Mouse (Mus musculus): ENCODE results near the gene Trim13. TPM values are rescaled to one million over a fixed set of nuclear protein-coding genes. Genes with fewer than 3 reads are reported as not detected.
A peak's percentile ranks its signal among the peaks of the same experiment; 100 is the strongest.
"Not testable (repeated sequence)": the region's sequence is repeated elsewhere in the genome, so short reads cannot be mapped to it uniquely, and the experiment has no call there.

Trim13 gene
- total RNA-seq (2014; fragmentation: Nextera tagmentation), result 4.2 and 9.4 TPM in 2 replicates
- total RNA-seq (2017), result 4.6 and 4.9 TPM in 2 replicates
- 0.10 and 0.18 TPM in 2 replicates for polyA plus RNA-seq (2012)

- DNase-seq (ENCODE audit: low spot score), result no peak
- H3K9me3 ChIP-seq (replicated peaks), result no peaks in the 10 kb centered on the region
- no peak for ATAC-seq (ENCODE audit: extremely low read depth, insufficient number of reproducible peaks, low FRiP score, poor library complexity, severe bottlenecking)
- TF ChIP-seq CTCF (IDR thresholded peaks at IDR 0.05; ENCODE audit: low read depth, low read length), result no peak
- no peak for TF ChIP-seq POLR2AphosphoS5 (IDR thresholded peaks at IDR 0.05; ENCODE audit: insufficient replicate concordance, low read depth, low read length)
- no peak for TF ChIP-seq GATA2 (IDR thresholded peaks at IDR 0.05; ENCODE audit: borderline replicate concordance, low read depth, low read length)
- no peak for TF ChIP-seq TAL1 (conservative IDR thresholded peaks at IDR 0.05; ENCODE audit: low read depth, low read length)
- no peak for TF ChIP-seq GATA1 (IDR thresholded peaks at IDR 0.05; ENCODE audit: borderline replicate concordance, low read length)
- H3K4me3 ChIP-seq (ENCODE audit: low read depth, low read length), result peak within 1 kb of the TSS; percentile 76; the same call in 1 of the 2 replicates
- H3K4me1 ChIP-seq (ENCODE audit: insufficient read depth, low read depth, low read length), result peaks cover 23% of the 10 kb centered on the region
- H3K27me3 ChIP-seq (ENCODE audit: insufficient read depth, low read length), result peaks cover 3% of the 10 kb centered on the region; the same call in 1 of the 2 replicates
- H3K36me3 ChIP-seq (replicated peaks), result peaks cover 12% of the 10 kb centered on the region
Measured at GRCm38 (mm10) chr14:61597968-61598367, at the start of gene Trim13. Gene Trim13, plus strand, starts transcription at chr14:61598247.

- ATAC-seq (ENCODE audit: extremely low read depth, insufficient number of reproducible peaks, low FRiP score, poor library complexity, severe bottlenecking), result no peak
- TF ChIP-seq GATA1 (IDR thresholded peaks at IDR 0.05; ENCODE audit: borderline replicate concordance, low read length), result no peak
- no peak for TF ChIP-seq CTCF (IDR thresholded peaks at IDR 0.05; ENCODE audit: low read depth, low read length)
- no peak for TF ChIP-seq TAL1 (conservative IDR thresholded peaks at IDR 0.05; ENCODE audit: low read depth, low read length)
- TF ChIP-seq POLR2AphosphoS5 (IDR thresholded peaks at IDR 0.05; ENCODE audit: insufficient replicate concordance, low read depth, low read length), result no peak
- no peak for TF ChIP-seq GATA2 (IDR thresholded peaks at IDR 0.05; ENCODE audit: borderline replicate concordance, low read depth, low read length)
- Histone ChIP-seq H3K27me3 (ENCODE audit: insufficient read depth, low read length) (no peaks in the 10 kb centered on the region), H3K4me3 (ENCODE audit: low read depth, low read length) (no peak overlapping the region), H3K36me3 (replicated peaks) (peaks cover 33% of the 10 kb centered on the region), H3K4me1 (ENCODE audit: insufficient read depth, low read depth, low read length) (no peaks in the 10 kb centered on the region; the same call in 1 of the 2 replicates), H3K9me3 (replicated peaks) (no peaks in the 10 kb centered on the region)
- no peak for DNase-seq (ENCODE audit: low spot score)
Measured at GRCm38 (mm10) chr14:61548614-61549013, 49.4 kb upstream of the Trim13 start.

- no peaks in the 10 kb centered on the region for H3K9me3 ChIP-seq (replicated peaks)
Measured at GRCm38 (mm10) chr14:61555931-61556288, 42.1 kb upstream of the Trim13 start.

GRCm38 (mm10) chr14:61556289-61557147 is 41.5 kb upstream of the Trim13 start, which contains the start of gene Spryd7:
Gene Spryd7, minus strand, starts transcription at chr14:61556886.
- no peaks in the 10 kb centered on the region for H3K9me3 ChIP-seq (replicated peaks)
- DNase-seq (ENCODE audit: low spot score), result peak; percentile 97
- no peak for TF ChIP-seq CTCF (IDR thresholded peaks at IDR 0.05; ENCODE audit: low read depth, low read length)
- TF ChIP-seq TAL1 (conservative IDR thresholded peaks at IDR 0.05; ENCODE audit: low read depth, low read length), result no peak
- no peak for TF ChIP-seq GATA1 (IDR thresholded peaks at IDR 0.05; ENCODE audit: borderline replicate concordance, low read length)
- H3K4me3 ChIP-seq (ENCODE audit: low read depth, low read length), result peak within 1 kb of the TSS; percentile 92
- ATAC-seq (ENCODE audit: extremely low read depth, insufficient number of reproducible peaks, low FRiP score, poor library complexity, severe bottlenecking), result peak; percentile 98
- H3K27me3 ChIP-seq (ENCODE audit: insufficient read depth, low read length), result peaks cover 13% of the 10 kb centered on the region
- H3K36me3 ChIP-seq (replicated peaks), result peaks cover 6% of the 10 kb centered on the region
- peaks cover 16% of the 10 kb centered on the region for H3K4me1 ChIP-seq (ENCODE audit: insufficient read depth, low read depth, low read length)

More at GRCm38 (mm10) chr14:61555931-61556288, 42.1 kb upstream of the Trim13 start:
- Histone ChIP-seq H3K4me1 (ENCODE audit: insufficient read depth, low read depth, low read length) (peaks cover 16% of the 10 kb centered on the region), H3K27me3 (ENCODE audit: insufficient read depth, low read length) (peaks cover 13% of the 10 kb centered on the region), H3K4me3 (ENCODE audit: low read depth, low read length) (peak overlapping the region; percentile 92), H3K36me3 (replicated peaks) (peaks cover 6% of the 10 kb centered on the region)
- TF ChIP-seq TAL1 (conservative IDR thresholded peaks at IDR 0.05; ENCODE audit: low read depth, low read length) (no peak), GATA1 (IDR thresholded peaks at IDR 0.05; ENCODE audit: borderline replicate concordance, low read length) (no peak), POLR2AphosphoS5 (IDR thresholded peaks at IDR 0.05; ENCODE audit: insufficient replicate concordance, low read depth, low read length) (no peak), GATA2 (IDR thresholded peaks at IDR 0.05; ENCODE audit: borderline replicate concordance, low read depth, low read length) (no peak), CTCF (IDR thresholded peaks at IDR 0.05; ENCODE audit: low read depth, low read length) (no peak)
- ATAC-seq (ENCODE audit: extremely low read depth, insufficient number of reproducible peaks, low FRiP score, poor library complexity, severe bottlenecking), result no peak
- DNase-seq (ENCODE audit: low spot score), result peak; percentile 46

- H3K4me3 ChIP-seq (ENCODE audit: low read depth, low read length), result no peak overlapping the region
- ATAC-seq (ENCODE audit: extremely low read depth, insufficient number of reproducible peaks, low FRiP score, poor library complexity, severe bottlenecking), result no peak
- H3K36me3 ChIP-seq (replicated peaks), result no peaks in the 10 kb centered on the region
- no peaks in the 10 kb centered on the region for H3K9me3 ChIP-seq (replicated peaks)
- TF ChIP-seq GATA1 (IDR thresholded peaks at IDR 0.05; ENCODE audit: borderline replicate concordance, low read length) (no peak), CTCF (IDR thresholded peaks at IDR 0.05; ENCODE audit: low read depth, low read length) (no peak), TAL1 (conservative IDR thresholded peaks at IDR 0.05; ENCODE audit: low read depth, low read length) (no peak), GATA2 (IDR thresholded peaks at IDR 0.05; ENCODE audit: borderline replicate concordance, low read depth, low read length) (no peak), POLR2AphosphoS5 (IDR thresholded peaks at IDR 0.05; ENCODE audit: insufficient replicate concordance, low read depth, low read length) (no peak)
- peaks cover 21% of the 10 kb centered on the region for H3K27me3 ChIP-seq (ENCODE audit: insufficient read depth, low read length)
- no peak for DNase-seq (ENCODE audit: low spot score)
- H3K4me1 ChIP-seq (ENCODE audit: insufficient read depth, low read depth, low read length), result peaks cover 16% of the 10 kb centered on the region
Measured at GRCm38 (mm10) chr14:61558901-61559300, 39.1 kb upstream of the Trim13 start.

- no peak for ATAC-seq (ENCODE audit: extremely low read depth, insufficient number of reproducible peaks, low FRiP score, poor library complexity, severe bottlenecking)
- no peak overlapping the region for H3K4me3 ChIP-seq (ENCODE audit: low read depth, low read length)
Measured at GRCm38 (mm10) chr14:61559856-61560255, 38.2 kb upstream of the Trim13 start.

GRCm38 (mm10) chr14:61566211-61566610 is 31.8 kb upstream of the Trim13 start:
- not testable (repeated sequence) for H3K4me3 ChIP-seq (ENCODE audit: low read depth, low read length); H3K4me1 ChIP-seq (ENCODE audit: insufficient read depth, low read depth, low read length); ATAC-seq (ENCODE audit: extremely low read depth, insufficient number of reproducible peaks, low FRiP score, poor library complexity, severe bottlenecking); H3K9me3 ChIP-seq (replicated peaks); DNase-seq (ENCODE audit: low spot score); H3K36me3 ChIP-seq (replicated peaks)
- H3K27me3 ChIP-seq (ENCODE audit: insufficient read depth, low read length), result peaks cover 17% of the 10 kb centered on the region

More at GRCm38 (mm10) chr14:61559856-61560255, 38.2 kb upstream of the Trim13 start:
- no peak for DNase-seq (ENCODE audit: low spot score)
- peaks cover 13% of the 10 kb centered on the region for H3K4me1 ChIP-seq (ENCODE audit: insufficient read depth, low read depth, low read length)
- TF ChIP-seq POLR2AphosphoS5 (IDR thresholded peaks at IDR 0.05; ENCODE audit: insufficient replicate concordance, low read depth, low read length) (no peak), TAL1 (conservative IDR thresholded peaks at IDR 0.05; ENCODE audit: low read depth, low read length) (no peak), GATA1 (IDR thresholded peaks at IDR 0.05; ENCODE audit: borderline replicate concordance, low read length) (no peak)
- H3K36me3 ChIP-seq (replicated peaks), result no peaks in the 10 kb centered on the region
- H3K27me3 ChIP-seq (ENCODE audit: insufficient read depth, low read length), result peaks cover 25% of the 10 kb centered on the region
- H3K9me3 ChIP-seq (replicated peaks), result no peaks in the 10 kb centered on the region
